11 mouse cellular contexts compared by ENCODE assay signal in the genomic region with DNA sequence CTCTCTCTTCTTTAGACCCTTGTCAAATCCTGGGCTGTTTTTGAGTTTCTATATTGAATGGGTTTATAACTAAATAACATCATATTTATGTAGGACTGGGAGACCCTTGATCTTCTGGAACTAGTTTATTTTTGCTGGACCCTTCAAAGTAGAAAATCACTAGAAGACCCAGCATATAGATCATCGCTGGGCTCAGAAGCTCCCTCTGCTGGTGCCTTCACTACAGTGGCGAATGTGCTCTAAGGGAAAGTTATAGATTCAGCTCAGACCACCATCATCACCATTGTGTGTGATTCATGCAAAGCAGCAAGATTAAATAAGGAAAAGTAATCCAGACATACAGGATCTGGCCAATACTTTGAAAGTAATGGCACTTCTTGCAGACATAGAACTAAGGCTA.
DNase-seq lines count a peak whose midpoint lies in the region; ATAC-seq and TF ChIP-seq lines count a peak whose summit lies in the region.
"Had no signal": no experiment of that assay in that cellular context is flagged by ENCODE, and none has a peak within 500 bp of the region (broad histone marks: within the 10 kb centered on the region; RNA-seq: fewer than 3 reads in every experiment).

No protein-coding gene starts in this region.

- no peak for TF ChIP-seq EP300 in CH12.LX (IDR thresholded peaks at IDR 0.05; ENCODE audit: low read length)

- peak; percentile 54 to 65; a peak in 3 of 4 replicates for TF ChIP-seq CTCF in CH12.LX (conservative IDR thresholded peaks at IDR 0.05 in 1 of 2, IDR thresholded peaks at IDR 0.05 in 1 of 2; ENCODE audit: low read depth in 2 of 2, low read length in 2 of 2)
- peak; percentile 35; the same call in 1 of the 2 replicates for TF ChIP-seq CTCF in G1E (IDR thresholded peaks at IDR 0.05; ENCODE audit: low read depth, low read length)
- peak; percentile 69 for TF ChIP-seq CTCF in hindbrain, postnatal 0 days (IDR thresholded peaks at IDR 0.05; ENCODE audit: low read depth)

- no peak for TF ChIP-seq POLR2A in CH12.LX (IDR thresholded peaks at IDR 0.05; ENCODE audit: low read depth, low read length)

- H3K36me3 ChIP-seq in CH12.LX (replicated peaks in 1 of 2; ENCODE audit: control insufficient read depth in 1 of 2, insufficient read depth in 1 of 2, low read length in 1 of 2), result no peaks in the 10 kb centered on the region
- H3K36me3 ChIP-seq in G1E (replicated peaks), result no peaks in the 10 kb centered on the region
- H3K36me3 ChIP-seq in hindbrain, postnatal 0 days (ENCODE audit: insufficient read depth, low read length), result no peaks in the 10 kb centered on the region
- no peaks in the 10 kb centered on the region for H3K36me3 ChIP-seq in intestine, embryonic 16.5 days (ENCODE audit: control insufficient read depth, insufficient read depth, low read length)
- H3K36me3 ChIP-seq in heart, embryonic 11.5 days (ENCODE audit: control insufficient read depth, insufficient read depth, low read length), result no peaks in the 10 kb centered on the region
- H3K36me3 ChIP-seq: forebrain, embryonic 10.5 days; limb, embryonic 12.5 days had no signal

- H3K27ac ChIP-seq in CH12.LX (ENCODE audit: insufficient read depth, low read depth), result no peak overlapping the region
- H3K27ac ChIP-seq in hindbrain, postnatal 0 days, result no peak overlapping the region
- H3K27ac ChIP-seq in intestine, embryonic 16.5 days (ENCODE audit: low read length), result no peak overlapping the region
- no peak overlapping the region for H3K27ac ChIP-seq in heart, embryonic 11.5 days (ENCODE audit: low read depth, low read length)
- H3K27ac ChIP-seq: forebrain, embryonic 10.5 days; limb, embryonic 12.5 days had no signal

- in situ Hi-C loops in CH12.LX (cut with MboI; ENCODE audit: low pct_ligation_motif_present, low pct_unique_long_range_greater_than_20kb, low sequenced_read_pairs), result no loop called here

- no peak overlapping the region for H3K4me2 ChIP-seq in CH12.LX (ENCODE audit: insufficient read depth, low read depth, poor library complexity, severe bottlenecking)
- no peak overlapping the region for H3K4me2 ChIP-seq in hindbrain, postnatal 0 days (ENCODE audit: low read depth, low read length)
- no peak overlapping the region for H3K4me2 ChIP-seq in intestine, embryonic 16.5 days (ENCODE audit: low read depth, low read length)
- no peak overlapping the region for H3K4me2 ChIP-seq in heart, embryonic 11.5 days
- H3K4me2 ChIP-seq: limb, embryonic 12.5 days had no signal

- peak; percentile 38 for TF ChIP-seq RAD21 in CH12.LX (IDR thresholded peaks at IDR 0.05; ENCODE audit: low read depth, low read length)

- no peaks in the 10 kb centered on the region for H3K79me2 ChIP-seq in CH12.LX (replicated peaks; ENCODE audit: control insufficient read depth, extremely low read depth, insufficient read depth, poor library complexity, severe bottlenecking)

- peak; percentile 18 for DNase-seq in kidney, postnatal 10 days
- no peak for DNase-seq in kidney, adult 8-10 months
- DNase-seq in CH12.LX (ENCODE audit: extremely low read depth), result peak; percentile 32
- no peak for DNase-seq in G1E (ENCODE audit: low spot score)
- peak; percentile 42 for DNase-seq in hindbrain, postnatal 0 days (ENCODE audit: low spot score)
- DNase-seq: heart, postnatal 14 days had no signal

- no peak for ATAC-seq in G1E (ENCODE audit: extremely low read depth, insufficient number of reproducible peaks, low FRiP score, poor library complexity, severe bottlenecking)
- no peak for ATAC-seq in hindbrain, postnatal 0 days
- no peak for ATAC-seq in intestine, embryonic 16.5 days
- no peak for ATAC-seq in heart, embryonic 11.5 days (replicated peaks; ENCODE audit: insufficient number of reproducible peaks, low FRiP score, low TSS enrichment)

- H3K27me3 ChIP-seq in CH12.LX (replicated peaks), result no peaks in the 10 kb centered on the region
- H3K27me3 ChIP-seq in G1E (ENCODE audit: insufficient read depth, low read length), result no peaks in the 10 kb centered on the region
- H3K27me3 ChIP-seq in hindbrain, postnatal 0 days (ENCODE audit: insufficient read depth, low read length), result no peaks in the 10 kb centered on the region
- H3K27me3 ChIP-seq in intestine, embryonic 16.5 days (replicated peaks; ENCODE audit: control insufficient read depth, insufficient read depth, low read length), result no peaks in the 10 kb centered on the region
- no peaks in the 10 kb centered on the region for H3K27me3 ChIP-seq in heart, embryonic 11.5 days (ENCODE audit: control insufficient read depth, insufficient read depth, low read length)
- H3K27me3 ChIP-seq: limb, embryonic 12.5 days had no signal

- dilution Hi-C loops in CH12.LX (cut with MboI; ENCODE audit: extremely low pct_ligation_motif_present, extremely low pct_unique_long_range_greater_than_20kb, low sequenced_read_pairs), result no loop called here

- no peak overlapping the region for H3K9ac ChIP-seq in CH12.LX (ENCODE audit: insufficient read depth, low read depth)
- no peak overlapping the region for H3K9ac ChIP-seq in hindbrain, postnatal 0 days (replicated peaks; ENCODE audit: low read length)
- H3K9ac ChIP-seq in intestine, embryonic 16.5 days (ENCODE audit: low read depth, low read length), result no peak overlapping the region
- no peak overlapping the region for H3K9ac ChIP-seq in heart, embryonic 11.5 days (ENCODE audit: low read depth, low read length)
- H3K9ac ChIP-seq: limb, embryonic 12.5 days had no signal

- H3K4me3 ChIP-seq in CH12.LX (replicated peaks in 1 of 3; ENCODE audit: low read depth in 2 of 3, low read length in 2 of 3, poor library complexity in 1 of 3) (no peak overlapping the region), G1E (ENCODE audit: low read depth, low read length) (no peak overlapping the region)
- no peak overlapping the region for H3K4me3 ChIP-seq in hindbrain, postnatal 0 days (ENCODE audit: low read length)
- no peak overlapping the region for H3K4me3 ChIP-seq in intestine, embryonic 16.5 days (ENCODE audit: low read length)
- no peak overlapping the region for H3K4me3 ChIP-seq in heart, embryonic 11.5 days (ENCODE audit: low read depth, low read length)
- H3K4me3 ChIP-seq: forebrain, embryonic 10.5 days; limb, embryonic 12.5 days; myocyte had no signal

- WGBS in hindbrain, postnatal 0 days, result 37% methylated on average over 2 of the region's 2 CpGs
- 46% methylated on average over 2 of the region's 2 CpGs for WGBS in intestine, embryonic 16.5 days
- 23% methylated on average over 2 of the region's 2 CpGs for WGBS in heart, embryonic 11.5 days (ENCODE audit: insufficient replicate concordance)

- no peaks in the 10 kb centered on the region for H3K9me3 ChIP-seq in CH12.LX (replicated peaks; ENCODE audit: low read length)
- no peaks in the 10 kb centered on the region for H3K9me3 ChIP-seq in G1E (replicated peaks)
- H3K9me3 ChIP-seq in hindbrain, postnatal 0 days (ENCODE audit: low read length), result no peaks in the 10 kb centered on the region
- no peaks in the 10 kb centered on the region for H3K9me3 ChIP-seq in intestine, embryonic 16.5 days (ENCODE audit: control insufficient read depth, low read length)
- H3K9me3 ChIP-seq in heart, embryonic 11.5 days (replicated peaks; ENCODE audit: control insufficient read depth, low read length), result no peaks in the 10 kb centered on the region
- H3K9me3 ChIP-seq: forebrain, embryonic 10.5 days; limb, embryonic 12.5 days had no signal

- H3K4me1 ChIP-seq in CH12.LX (ENCODE audit: control insufficient read depth in 1 of 2, insufficient read depth in 2 of 2), result peaks cover 0 to 25% of the 10 kb centered on the region in 2 experiments; a peak in 2 of 4 replicates
- peaks cover 25% of the 10 kb centered on the region for H3K4me1 ChIP-seq in G1E (ENCODE audit: insufficient read depth, low read depth, low read length)
- no peaks in the 10 kb centered on the region for H3K4me1 ChIP-seq in hindbrain, postnatal 0 days (ENCODE audit: insufficient read depth, low read length)
- H3K4me1 ChIP-seq in intestine, embryonic 16.5 days (ENCODE audit: control insufficient read depth, insufficient read depth, low read length), result no peaks in the 10 kb centered on the region
- no peaks in the 10 kb centered on the region; the same call in 1 of the 2 replicates for H3K4me1 ChIP-seq in heart, embryonic 11.5 days (ENCODE audit: control insufficient read depth, insufficient read depth, low read length)
- H3K4me1 ChIP-seq: limb, embryonic 12.5 days had no signal

TF ChIP-seq in CH12.LX, 34 proteins besides CTCF, POLR2A, EP300 and RAD21:
- TF ChIP-seq SMC3 (IDR thresholded peaks at IDR 0.05; ENCODE audit: low read depth, low read length) (peak; percentile 64), ZNF384 (IDR thresholded peaks at IDR 0.05; ENCODE audit: low read depth, low read length) (no peak), RCOR1 (conservative IDR thresholded peaks at IDR 0.05; ENCODE audit: low read depth, low read length) (no peak), ZMIZ1 (IDR thresholded peaks at IDR 0.05; ENCODE audit: low read depth, low read length) (no peak), ZC3H11A (IDR thresholded peaks at IDR 0.05; ENCODE audit: low read depth, low read length) (no peak)
TF ChIP-seq in CH12.LX: peak in this region for 1.

Comparison
In these comparisons a context has a peak if more than half of its experiments do, and no peak if none do; other contexts are left out.
1. DNase-seq: peak in kidney, postnatal 10 days (single experiment), CH12.LX (single experiment) and hindbrain, postnatal 0 days (single experiment); none in kidney, adult 8-10 months (0 of 2) and G1E (single experiment).
2. Peak in every context shown above with its lines, with median percentiles within 50 percentile points of each other: CTCF ChIP-seq.